8 mouse cellular contexts compared by ENCODE assay signal in genomic region chr7:90456845-90457468, GRCm38 (mm10). TPM values are rescaled to one million over a fixed set of nuclear protein-coding genes. Genes with fewer than 3 reads are reported as not detected.
DNase-seq lines count a peak whose midpoint lies in the region; ATAC-seq lines count a peak whose summit lies in the region.

TSS of gene Tmem126a (minus strand) at chr7:90457229.

- ATAC-seq in embryonic facial prominence, embryonic 13.5 days (ENCODE audit: insufficient number of reproducible peaks, insufficient read depth, low FRiP score, low TSS enrichment, low read depth) = peak; percentile 95
- ATAC-seq in midbrain, embryonic 12.5 days (ENCODE audit: low FRiP score, low read depth) = peak; percentile 98

- H3K9ac ChIP-seq in embryonic facial prominence, embryonic 13.5 days = peak within 1 kb of the TSS; percentile 83
- peak within 1 kb of the TSS; percentile 71 for H3K9ac ChIP-seq in midbrain, embryonic 12.5 days (replicated peaks)

- DNase-seq in 416B (ENCODE audit: low read depth) = peak; percentile 92
- DNase-seq in adrenal gland, postnatal 4 days (ENCODE audit: low spot score in 2 of 2) = peak; percentile 45 to 78
- peak; percentile 91 to 94 for DNase-seq in heart, adult 18-20 months
- peak; percentile 89 for DNase-seq in kidney, adult 18-20 months
- peak; percentile 90 for DNase-seq in limb, embryonic 10.5 days (ENCODE audit: low spot score)
- peak; percentile 54 for DNase-seq in spleen, adult 12 weeks (ENCODE audit: low spot score)

- no peaks in the 10 kb centered on the region for H3K27me3 ChIP-seq in embryonic facial prominence, embryonic 13.5 days
- peaks cover 10% of the 10 kb centered on the region; the same call in 1 of the 2 replicates for H3K27me3 ChIP-seq in limb, embryonic 10.5 days (ENCODE audit: low read depth, poor library complexity, severe bottlenecking)
- peaks cover 4% of the 10 kb centered on the region; the same call in 1 of the 2 replicates for H3K27me3 ChIP-seq in midbrain, embryonic 12.5 days

- under 1% methylated on average over 41 of the region's 41 CpGs for WGBS in embryonic facial prominence, embryonic 13.5 days
- WGBS in limb, embryonic 10.5 days = under 1% methylated on average over 41 of the region's 41 CpGs
- under 1% methylated on average over 41 of the region's 41 CpGs for WGBS in midbrain, embryonic 12.5 days

- peak within 1 kb of the TSS; percentile 80 for H3K4me3 ChIP-seq in embryonic facial prominence, embryonic 13.5 days
- peak within 1 kb of the TSS; percentile 78 for H3K4me3 ChIP-seq in limb, embryonic 10.5 days
- peak within 1 kb of the TSS; percentile 75 for H3K4me3 ChIP-seq in midbrain, embryonic 12.5 days

- peak within 1 kb of the TSS; percentile 64 for H3K4me2 ChIP-seq in embryonic facial prominence, embryonic 13.5 days
- H3K4me2 ChIP-seq in midbrain, embryonic 12.5 days (replicated peaks) = peak within 1 kb of the TSS; percentile 60

- H3K36me3 ChIP-seq in embryonic facial prominence, embryonic 13.5 days = peaks cover 16% of the 10 kb centered on the region
- H3K36me3 ChIP-seq in limb, embryonic 10.5 days = peaks cover 26% of the 10 kb centered on the region
- peaks cover 20% of the 10 kb centered on the region for H3K36me3 ChIP-seq in midbrain, embryonic 12.5 days

- peaks cover 12% of the 10 kb centered on the region for H3K4me1 ChIP-seq in embryonic facial prominence, embryonic 13.5 days
- H3K4me1 ChIP-seq in limb, embryonic 10.5 days = peaks cover 15% of the 10 kb centered on the region
- peaks cover 8% of the 10 kb centered on the region for H3K4me1 ChIP-seq in midbrain, embryonic 12.5 days

- no peaks in the 10 kb centered on the region for H3K9me3 ChIP-seq in embryonic facial prominence, embryonic 13.5 days
- H3K9me3 ChIP-seq in limb, embryonic 10.5 days (replicated peaks) = no peaks in the 10 kb centered on the region
- no peaks in the 10 kb centered on the region for H3K9me3 ChIP-seq in midbrain, embryonic 12.5 days

- peak within 1 kb of the TSS; percentile 95 for H3K27ac ChIP-seq in embryonic facial prominence, embryonic 13.5 days
- peak within 1 kb of the TSS; percentile 92 for H3K27ac ChIP-seq in limb, embryonic 10.5 days
- peak within 1 kb of the TSS; percentile 86 for H3K27ac ChIP-seq in midbrain, embryonic 12.5 days (replicated peaks)

RNA-seq across cellular contexts. Expression of gene Tmem126a, which starts in this region (rescaled TPM):
- 10 to 100 TPM; 47.8 to 55.6 TPM for total RNA-seq in adrenal gland, postnatal 4 days (2021)
- 112 and 116 TPM in 2 replicates for polyA plus RNA-seq in embryonic facial prominence, embryonic 13.5 days (2015; fragmentation: Nextera tagmentation; extraction: Ambion mirVana)
- 100 to 1,000 TPM; 128 to 129 TPM for total RNA-seq in heart, adult 18-20 months (2021)
- polyA plus RNA-seq in limb, embryonic 10.5 days (2016; fragmentation: Nextera tagmentation; extraction: Ambion mirVana) = 129 and 140 TPM in 2 replicates
- polyA plus RNA-seq in midbrain, embryonic 12.5 days (2016; fragmentation: Nextera tagmentation; extraction: Ambion mirVana) = 117 and 119 TPM in 2 replicates

Comparison
In these comparisons a context has a peak if more than half of its experiments do, and no peak if none do; other contexts are left out.
1. Peak in every context shown above with its lines: DNase-seq, ATAC-seq, H3K4me3 ChIP-seq and H3K27ac ChIP-seq.